Mouse (Mus musculus): ENCODE data around the gene Ccdc47. TPM values are rescaled to one million over a fixed set of nuclear protein-coding genes. Genes with fewer than 3 reads are reported as not detected.
A peak's percentile ranks its signal among the peaks of the same experiment; 100 is the strongest.

Gene Ccdc47
- 94.5 and 101 TPM in 2 replicates for polyA plus RNA-seq (2015; fragmentation: Nextera tagmentation; extraction: Ambion mirVana)

DNA sequence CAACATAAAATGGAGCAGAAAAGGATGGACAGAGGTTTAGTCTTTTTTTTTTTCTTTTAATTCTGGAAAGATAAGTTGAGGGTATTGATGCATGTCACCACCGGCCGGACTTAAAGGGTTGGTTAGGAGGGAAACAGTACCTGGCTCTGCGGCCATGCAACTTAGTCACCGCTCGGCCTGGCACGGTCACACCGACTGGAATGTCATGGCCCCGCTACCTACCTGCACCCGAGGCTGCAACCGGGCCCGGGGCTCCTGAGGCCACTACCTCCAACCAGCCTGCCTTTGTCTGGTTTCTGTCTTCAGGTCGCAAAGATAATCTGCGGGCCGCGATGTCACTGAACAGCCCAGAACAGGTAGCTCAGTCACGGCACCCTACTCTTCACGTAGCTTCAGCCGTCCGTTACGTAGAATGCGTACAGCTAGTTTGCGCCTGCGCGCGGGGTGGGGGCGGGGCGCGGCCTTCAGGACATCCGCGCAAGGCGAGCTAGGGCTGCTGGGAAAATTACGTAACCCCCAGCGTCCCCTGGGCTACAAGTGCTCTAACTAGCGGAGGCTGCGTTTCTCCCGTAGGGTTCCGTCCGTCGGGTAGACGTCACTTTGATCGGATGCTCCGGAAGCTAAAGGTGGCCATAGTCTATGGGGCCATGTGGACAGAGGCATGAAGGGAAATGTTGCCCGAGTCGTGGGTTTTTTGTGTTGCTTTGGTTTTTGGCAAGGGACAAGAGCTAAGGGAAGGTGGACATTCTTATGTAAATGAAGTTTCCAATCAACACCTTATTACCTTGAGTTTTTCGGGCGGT is at the start of gene Ccdc47:
Gene Ccdc47, minus strand, starts transcription at position 418 of the 803 bp plus-strand sequence.
- Histone ChIP-seq H3K4me1 (replicated peaks) (peaks cover 51% of the 10 kb centered on the region), H3K27ac (replicated peaks) (peak within 1 kb of the TSS; percentile 99), H3K9ac (peak within 1 kb of the TSS; percentile 97), H3K4me3 (peak within 1 kb of the TSS; percentile 79), H3K4me2 (peak within 1 kb of the TSS; percentile 66), H3K27me3 (no peaks in the 10 kb centered on the region), H3K36me3 (peaks cover 20% of the 10 kb centered on the region), H3K9me3 (no peaks in the 10 kb centered on the region)
- ATAC-seq (ENCODE audit: low FRiP score, low read depth), result peak; percentile 99
- WGBS, result under 1% methylated on average over 46 of the region's 46 CpGs

DNA sequence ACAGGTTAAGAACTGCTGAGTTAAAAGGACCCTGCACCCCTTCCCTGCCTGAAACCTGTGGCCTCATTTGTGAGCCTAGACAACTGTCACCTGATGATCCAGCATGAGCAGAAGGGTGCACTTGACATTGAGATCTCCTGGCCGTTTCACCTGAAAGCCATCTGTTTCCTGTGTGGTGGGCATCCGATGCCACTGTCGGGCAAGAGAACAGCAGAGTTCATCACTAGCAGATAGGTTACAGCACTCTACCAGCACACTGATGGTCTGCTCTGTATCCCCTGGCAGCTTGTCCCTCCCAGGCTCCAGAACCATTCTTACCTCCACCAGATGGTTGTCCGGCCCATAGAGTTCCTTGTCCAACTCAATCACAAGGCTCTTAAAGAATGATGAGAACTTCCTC is 49.4 kb upstream of the Ccdc47 start:
- Histone ChIP-seq H3K36me3 (peaks cover 65% of the 10 kb centered on the region), H3K27ac (replicated peaks) (no peak overlapping the region), H3K4me2 (no peak overlapping the region), H3K4me1 (replicated peaks) (peaks cover 30% of the 10 kb centered on the region), H3K4me3 (no peak overlapping the region), H3K27me3 (no peaks in the 10 kb centered on the region), H3K9me3 (no peaks in the 10 kb centered on the region), H3K9ac (no peak overlapping the region)
- 96% methylated on average over 4 of the region's 4 CpGs for WGBS
- no peak for ATAC-seq (ENCODE audit: low FRiP score, low read depth)

DNA sequence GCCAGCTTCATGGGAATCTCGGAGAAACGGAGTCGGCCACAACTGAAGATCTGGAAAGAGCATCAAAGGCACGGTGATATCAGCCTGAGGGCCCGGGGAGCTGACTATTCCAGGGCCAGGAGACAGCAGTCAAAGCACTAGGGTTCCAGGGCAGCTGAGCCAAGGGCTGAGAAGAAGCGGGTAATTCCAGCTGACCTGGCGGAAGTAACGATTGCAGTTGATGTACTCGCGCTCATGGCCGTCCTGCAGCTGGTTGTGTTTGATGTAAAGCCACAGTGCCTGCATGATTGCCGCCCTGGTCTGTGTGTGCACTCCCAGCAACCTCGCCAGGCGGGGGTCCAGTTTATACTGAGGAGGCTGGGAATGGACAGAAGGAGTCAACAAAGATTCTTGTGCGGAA is 48.8 kb upstream of the Ccdc47 start:
- no peak overlapping the region for H3K27ac ChIP-seq (replicated peaks)
- H3K36me3 ChIP-seq, result peaks cover 67% of the 10 kb centered on the region
- no peaks in the 10 kb centered on the region for H3K27me3 ChIP-seq
- no peaks in the 10 kb centered on the region for H3K9me3 ChIP-seq
- H3K4me1 ChIP-seq (replicated peaks), result peaks cover 25% of the 10 kb centered on the region
- WGBS, result 92% methylated on average over 15 of the region's 15 CpGs
- no peak overlapping the region for H3K4me3 ChIP-seq
- no peak overlapping the region for H3K9ac ChIP-seq
- ATAC-seq (ENCODE audit: low FRiP score, low read depth), result no peak
- no peak overlapping the region for H3K4me2 ChIP-seq

DNA sequence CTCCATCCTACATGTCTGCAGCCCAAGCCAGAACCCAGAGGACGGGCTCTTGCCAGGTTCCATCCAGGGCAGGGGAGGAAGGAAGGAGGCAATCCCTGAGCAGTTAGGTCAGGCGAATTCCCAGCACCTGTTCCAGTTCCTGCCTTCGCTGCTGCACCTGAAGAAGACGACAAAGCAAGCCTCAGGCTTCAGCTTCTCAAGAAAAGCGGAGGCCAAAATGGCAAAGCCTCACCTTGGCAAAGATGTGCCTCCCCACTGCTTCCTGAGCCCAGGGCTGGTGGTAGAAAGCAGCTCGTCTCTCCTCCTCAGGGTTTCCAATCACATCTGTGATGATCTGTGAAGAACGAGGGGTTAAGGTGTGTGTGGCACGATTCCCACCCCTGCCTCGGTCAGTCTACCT is 47.8 kb upstream of the Ccdc47 start:
- H3K27ac ChIP-seq (replicated peaks), result no peak overlapping the region
- no peak overlapping the region for H3K4me3 ChIP-seq
- no peak overlapping the region for H3K4me2 ChIP-seq
- H3K9ac ChIP-seq, result no peak overlapping the region
- no peak for ATAC-seq (ENCODE audit: low FRiP score, low read depth)
- H3K4me1 ChIP-seq (replicated peaks), result peaks cover 19% of the 10 kb centered on the region
- WGBS, result 91% methylated on average over 9 of the region's 9 CpGs
- H3K36me3 ChIP-seq, result peaks cover 72% of the 10 kb centered on the region
- no peaks in the 10 kb centered on the region for H3K27me3 ChIP-seq
- no peaks in the 10 kb centered on the region for H3K9me3 ChIP-seq

DNA sequence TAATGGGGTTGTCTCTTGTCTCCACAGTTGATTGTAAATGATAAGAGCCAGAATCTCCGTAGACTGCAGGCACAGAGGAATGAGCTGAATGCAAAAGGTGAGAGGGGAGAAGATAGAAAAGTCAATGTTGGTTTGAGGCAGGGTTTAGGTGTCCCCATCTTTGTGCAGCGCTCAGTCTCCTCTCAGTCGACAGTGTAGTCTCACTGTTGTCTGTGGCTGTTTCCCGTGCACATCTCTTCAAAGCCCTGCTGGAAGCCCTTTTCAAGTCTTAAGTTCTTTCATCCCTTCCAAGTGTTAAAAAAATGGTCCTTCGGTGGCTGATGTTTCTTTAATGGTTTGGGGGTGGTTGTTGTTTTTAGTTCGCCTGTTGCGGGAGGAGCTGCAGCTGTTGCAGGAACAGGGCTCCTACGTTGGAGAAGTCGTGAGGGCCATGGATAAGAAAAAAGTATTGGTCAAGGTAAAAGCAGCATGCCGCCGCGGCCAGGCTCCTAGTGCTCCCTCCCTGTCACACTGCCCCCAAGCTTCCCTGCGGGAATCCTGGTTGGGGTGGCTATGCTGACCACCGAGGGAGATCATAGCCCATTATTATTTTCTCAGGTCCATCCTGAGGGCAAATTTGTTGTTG is 44.8 kb upstream of the Ccdc47 start:
- ATAC-seq (ENCODE audit: low FRiP score, low read depth), result no peak
- H3K9ac ChIP-seq, result no peak overlapping the region
- H3K4me1 ChIP-seq (replicated peaks), result peaks cover 14% of the 10 kb centered on the region
- peaks cover 65% of the 10 kb centered on the region for H3K36me3 ChIP-seq
- no peak overlapping the region for H3K4me3 ChIP-seq
- no peak overlapping the region for H3K4me2 ChIP-seq
- 89% methylated on average over 14 of the region's 14 CpGs for WGBS
- H3K27ac ChIP-seq (replicated peaks), result no peak overlapping the region
- H3K9me3 ChIP-seq, result no peaks in the 10 kb centered on the region
- no peaks in the 10 kb centered on the region for H3K27me3 ChIP-seq

DNA sequence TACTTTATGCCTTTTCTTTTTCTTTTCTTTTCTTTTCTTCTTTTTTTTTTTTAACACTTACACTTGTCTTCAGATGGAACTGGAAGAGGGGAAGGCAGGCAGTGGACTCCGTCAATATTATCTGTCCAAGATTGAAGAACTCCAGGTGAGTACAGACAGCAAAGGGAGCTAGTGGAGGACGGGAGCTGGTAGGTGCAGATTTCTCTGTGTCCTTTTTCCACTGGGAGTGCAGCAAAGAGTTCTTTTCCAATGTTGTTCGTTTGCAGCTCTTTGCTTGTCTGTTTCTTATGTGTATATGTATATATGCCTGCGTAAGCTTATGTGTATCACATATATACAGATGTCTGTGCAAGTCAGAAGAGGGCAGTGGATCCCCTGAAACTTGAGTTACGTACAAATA is 40.6 kb upstream of the Ccdc47 start:
- Histone ChIP-seq H3K4me3 (peak overlapping the region; percentile 94), H3K4me1 (replicated peaks) (peaks cover 24% of the 10 kb centered on the region), H3K9ac (peak overlapping the region; percentile 92), H3K4me2 (peak overlapping the region; percentile 97), H3K27me3 (no peaks in the 10 kb centered on the region), H3K36me3 (peaks cover 46% of the 10 kb centered on the region), H3K9me3 (no peaks in the 10 kb centered on the region), H3K27ac (replicated peaks) (no peak overlapping the region; the same call in 1 of the 2 replicates)
- ATAC-seq (ENCODE audit: low FRiP score, low read depth), result no peak
- WGBS, result 70% methylated on average over 5 of the region's 5 CpGs

DNA sequence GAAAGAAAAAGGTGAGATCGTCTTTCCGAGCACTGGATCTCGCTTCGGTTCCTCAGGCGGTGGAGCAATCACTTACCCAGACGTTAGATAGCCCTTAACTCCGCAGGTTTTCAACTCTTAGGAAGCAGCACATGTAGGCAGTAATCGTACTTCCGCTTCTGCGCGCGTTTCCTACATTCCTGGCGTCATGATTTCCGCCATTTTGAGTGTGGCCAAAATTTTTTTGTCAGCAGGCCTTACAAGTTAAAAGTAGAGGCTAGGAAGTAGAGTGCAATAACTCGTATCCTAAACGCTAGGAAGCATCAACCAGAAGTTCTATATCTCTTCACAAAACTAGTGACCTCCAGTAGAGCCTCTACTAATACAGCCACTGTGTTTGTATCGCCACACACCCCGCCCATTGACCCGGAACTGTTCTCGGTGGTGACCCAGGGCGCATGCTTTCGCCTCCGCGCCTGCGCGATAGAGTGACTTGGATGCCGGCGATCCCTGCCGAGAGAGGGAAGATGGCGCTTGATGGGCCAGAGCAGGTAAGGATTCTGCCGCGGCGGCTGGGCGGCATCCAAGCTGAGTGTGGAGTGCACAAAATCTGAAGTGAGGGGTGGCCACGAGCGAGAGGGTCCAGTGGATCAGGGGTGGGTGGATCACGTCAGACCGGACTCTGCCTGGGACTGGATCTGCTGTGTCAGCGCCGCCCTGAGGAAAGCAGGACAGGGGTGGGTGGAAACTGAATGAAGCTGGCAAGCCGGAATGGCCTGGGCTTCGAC is 39.7 kb upstream of the Ccdc47 start, which contains the start of the genes Ftsj3 and Psmc5:
Gene Ftsj3, minus strand, starts transcription at position 395 of the 767 bp plus-strand sequence.
Gene Psmc5, plus strand, starts transcription at position 470 of the 767 bp plus-strand sequence.
- Histone ChIP-seq H3K27ac (replicated peaks) (peak within 1 kb of the TSS; percentile 91), H3K9me3 (no peaks in the 10 kb centered on the region), H3K9ac (peak within 1 kb of the TSS; percentile 92), H3K27me3 (no peaks in the 10 kb centered on the region), H3K4me2 (peak within 1 kb of the TSS; percentile 97), H3K4me1 (replicated peaks) (peaks cover 24% of the 10 kb centered on the region), H3K36me3 (peaks cover 46% of the 10 kb centered on the region), H3K4me3 (peak within 1 kb of the TSS; percentile 94)
- WGBS, result under 1% methylated on average over 42 of the region's 42 CpGs
- ATAC-seq (ENCODE audit: low FRiP score, low read depth), result peak; percentile 96

DNA sequence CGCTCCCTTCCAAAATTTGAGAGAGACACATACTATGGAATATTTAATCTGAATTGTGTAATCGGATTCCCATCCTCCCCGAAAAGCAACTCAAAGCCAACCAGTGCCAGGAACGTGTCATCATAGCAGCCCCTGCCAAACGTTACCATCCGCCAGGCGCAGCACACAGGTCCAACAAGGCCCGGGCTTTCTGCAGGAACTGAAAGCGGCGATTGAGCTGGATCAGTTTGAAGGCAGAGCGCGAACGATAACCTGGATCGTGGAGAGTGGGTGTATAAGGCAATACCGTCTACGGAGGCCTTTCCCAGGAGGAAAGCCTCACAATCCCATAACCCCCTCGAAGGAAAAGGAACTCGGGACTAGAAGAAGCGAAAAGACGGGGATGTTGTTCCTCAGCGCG is 39.0 kb upstream of the Ccdc47 start:
- peak overlapping the region; percentile 94 for H3K4me3 ChIP-seq
- peak overlapping the region; percentile 97 for H3K4me2 ChIP-seq
- WGBS, result 4% methylated on average over 22 of the region's 22 CpGs
- peak overlapping the region; percentile 91; the same call in 1 of the 2 replicates for H3K27ac ChIP-seq (replicated peaks)
- peaks cover 49% of the 10 kb centered on the region for H3K36me3 ChIP-seq
- peaks cover 24% of the 10 kb centered on the region for H3K4me1 ChIP-seq (replicated peaks)
- H3K9ac ChIP-seq, result peak overlapping the region; percentile 92
- H3K9me3 ChIP-seq, result no peaks in the 10 kb centered on the region
- H3K27me3 ChIP-seq, result no peaks in the 10 kb centered on the region
- no peak for ATAC-seq (ENCODE audit: low FRiP score, low read depth)

DNA sequence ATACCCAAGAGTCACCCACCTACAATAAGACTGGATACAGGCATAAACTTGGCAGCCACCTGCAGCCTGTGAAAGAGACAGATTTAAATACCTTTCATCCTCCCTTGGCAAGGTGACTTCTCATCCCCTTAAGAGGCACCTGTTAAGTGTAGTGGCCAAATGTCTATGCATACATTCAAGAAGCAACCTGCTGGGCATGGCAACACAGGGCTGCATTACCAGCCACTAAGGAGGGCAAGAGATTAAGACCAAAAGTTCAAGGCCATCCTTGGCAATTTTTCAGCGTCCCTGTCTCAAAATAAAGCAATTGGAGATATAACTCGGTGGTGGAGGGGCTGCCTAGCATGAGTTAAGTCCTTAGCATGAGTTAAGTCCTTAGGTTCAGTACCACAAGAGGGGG is 38.6 kb upstream of the Ccdc47 start:
- no peak overlapping the region for H3K27ac ChIP-seq (replicated peaks)
- peak overlapping the region; percentile 94 for H3K4me3 ChIP-seq
- no peak for ATAC-seq (ENCODE audit: low FRiP score, low read depth)
- peaks cover 53% of the 10 kb centered on the region for H3K36me3 ChIP-seq
- peak overlapping the region; percentile 97 for H3K4me2 ChIP-seq
- peaks cover 24% of the 10 kb centered on the region for H3K4me1 ChIP-seq (replicated peaks)
- H3K9ac ChIP-seq, result peak overlapping the region; percentile 92; the same call in 1 of the 2 replicates
- no peaks in the 10 kb centered on the region for H3K27me3 ChIP-seq
- H3K9me3 ChIP-seq, result no peaks in the 10 kb centered on the region
- WGBS, result 16% methylated on average over 2 of the region's 2 CpGs

DNA sequence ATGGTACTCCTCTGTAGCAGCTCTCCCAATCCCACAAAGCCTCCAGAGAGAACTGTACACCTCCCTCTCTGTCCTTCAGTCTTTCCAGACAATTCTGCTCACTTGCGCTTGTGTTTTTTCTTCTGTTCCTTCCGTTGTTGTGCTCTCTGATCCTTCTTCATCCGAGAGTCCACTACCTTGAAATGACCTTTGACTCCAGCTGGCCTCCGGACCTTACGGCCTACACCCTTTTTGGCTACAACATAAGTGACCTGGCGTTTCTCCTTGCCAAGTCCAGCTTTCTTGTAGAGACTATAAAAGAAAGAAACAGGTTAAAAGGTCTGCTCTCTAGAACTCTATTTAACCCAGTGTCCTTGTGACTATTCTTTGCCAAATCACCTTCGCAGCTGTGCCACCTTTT is 33.2 kb upstream of the Ccdc47 start:
- no peaks in the 10 kb centered on the region for H3K27me3 ChIP-seq
- H3K4me2 ChIP-seq, result no peak overlapping the region
- H3K36me3 ChIP-seq, result peaks cover 93% of the 10 kb centered on the region
- no peak overlapping the region for H3K9ac ChIP-seq
- H3K27ac ChIP-seq (replicated peaks), result no peak overlapping the region
- ATAC-seq (ENCODE audit: low FRiP score, low read depth), result no peak
- no peaks in the 10 kb centered on the region for H3K9me3 ChIP-seq
- 92% methylated on average over 7 of the region's 7 CpGs for WGBS
- H3K4me1 ChIP-seq (replicated peaks), result 0 out of 2 replicates have a peak, but pooled peaks cover under 1% of the 10 kb centered on the region
- no peak overlapping the region for H3K4me3 ChIP-seq

DNA sequence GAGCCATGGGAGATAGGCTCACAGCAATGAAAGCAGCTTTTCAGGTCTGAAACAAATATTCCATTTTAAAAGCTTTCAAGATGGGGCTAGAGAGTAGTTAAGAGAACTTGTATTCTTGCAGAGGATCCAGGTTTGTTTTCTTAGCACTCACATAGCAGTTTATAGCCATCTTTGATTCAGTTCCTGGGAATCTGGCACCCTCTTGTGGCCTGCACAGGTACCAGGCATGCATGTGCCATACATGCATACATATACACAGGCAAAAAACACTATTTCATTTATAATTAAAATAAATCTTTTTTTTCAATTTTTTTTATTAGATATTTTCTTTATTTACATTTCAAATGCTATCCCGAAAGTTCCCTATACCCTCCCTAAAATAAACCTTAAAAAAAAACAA is 30.7 kb upstream of the Ccdc47 start:
- H3K9me3 ChIP-seq, result no peaks in the 10 kb centered on the region
- H3K27me3 ChIP-seq, result no peaks in the 10 kb centered on the region
- peaks cover 96% of the 10 kb centered on the region for H3K36me3 ChIP-seq
- H3K27ac ChIP-seq (replicated peaks), result no peak overlapping the region
- WGBS, result 96% methylated on average over 1 of the region's 1 CpGs
- no peak overlapping the region for H3K9ac ChIP-seq
- H3K4me1 ChIP-seq (replicated peaks), result no peaks in the 10 kb centered on the region
- H3K4me2 ChIP-seq, result no peak overlapping the region
- H3K4me3 ChIP-seq, result no peak overlapping the region
- ATAC-seq (ENCODE audit: low FRiP score, low read depth), result no peak

Measured in hindbrain, embryonic 15.5 days (tissue).